Mouse (Mus musculus) intestine, postnatal 0 days (tissue): ENCODE measurements around the gene Zfp316. TPM values are rescaled to one million over a fixed set of nuclear protein-coding genes. Genes with fewer than 3 reads are reported as not detected.

Experiments used
- ATAC-seq: fragments of 200-750 bp; cut with Nextera tagmentation; 2 replicates; pipeline ENCODE4 v1.8.0; 2017; ENCODE audit warnings: mild to moderate bottlenecking, moderate TSS enrichment, moderate library complexity
- H3K27ac ChIP-seq: fragments of 300-500 bp; sonication (generic); 2 replicates; pipeline ENCODE4 v1.5.1; 2014; ENCODE audit warnings: mild to moderate bottlenecking, low read depth, low read length, moderate library complexity
- H3K27me3 ChIP-seq: fragments of 300-500 bp; sonication (generic); replicated peaks from 2 replicates; pipeline ENCODE4 v1.6.1; 2014; ENCODE audit warnings: low read length, mixed read lengths; ENCODE audit not compliant: control insufficient read depth, insufficient read depth
- H3K36me3 ChIP-seq: fragments of 300-500 bp; sonication (generic); 2 replicates; pipeline ENCODE4 v1.6.1; 2014; ENCODE audit warnings: mild to moderate bottlenecking, moderate library complexity; ENCODE audit not compliant: control insufficient read depth, insufficient read depth
- H3K4me1 ChIP-seq: fragments of 300-500 bp; sonication (generic); replicated peaks from 2 replicates; pipeline ENCODE4 v1.6.1; 2014; ENCODE audit warnings: antibody characterized with exemption, low read length, mixed read lengths; ENCODE audit not compliant: control insufficient read depth, insufficient read depth
- H3K4me2 ChIP-seq: fragments of 300-500 bp; sonication (generic); replicated peaks from 2 replicates; pipeline ENCODE4 v1.6.1; 2014; ENCODE audit warnings: low read depth, mild to moderate bottlenecking, moderate library complexity
- H3K4me3 ChIP-seq: fragments of 300-500 bp; sonication (generic); 2 replicates; pipeline ENCODE4 v1.5.1; 2014; ENCODE audit warnings: low read depth, low read length
- H3K9ac ChIP-seq: fragments of 300-500 bp; sonication (generic); 2 replicates; pipeline ENCODE4 v1.6.1; 2014; ENCODE audit warnings: mild to moderate bottlenecking, low read depth, low read length
- H3K9me3 ChIP-seq: fragments of 300-500 bp; sonication (generic); 2 replicates; pipeline ENCODE4 v1.6.1; 2016; ENCODE audit warnings: mixed run types; ENCODE audit not compliant: control insufficient read depth
- CTCF ChIP-seq: sonication (generic); IDR thresholded peaks from 2 replicates; pipeline ENCODE4 v1.5.1; 2016; ENCODE audit warnings: low read depth, mild to moderate bottlenecking, control low read depth, antibody characterized with exemption, moderate library complexity
- WGBS: fragments of 180-500 bp; shearing (Covaris S2); extraction: QIAGEN DNeasy Blood & Tissue Kit; methylation state at CpG from one replicate; pipeline ENCODE4 v1.1.7; 2014; 5-methylcytosine and 5-hydroxymethylcytosine counted together
- polyA plus RNA-seq: library from polyadenylated mRNA; unstranded; fragments of >200 nt; fragmentation: Nextera tagmentation; extraction: Ambion mirVana; gene quantifications from 2 replicates; pipeline ENCODE4 v1.2.1, GENCODE M21; 2015

The Zfp316 gene
- polyA plus RNA-seq, 1 experiment from 2014 or later: 0.86 TPM

GRCm38 (mm10) chr5:143226790-143227189 is 43.0 kb downstream of the Zfp316 start, which contains the start of gene Spdye4a:
Gene Spdye4a, minus strand, starts transcription at chr5:143226890.
- Histone ChIP-seq H3K27ac (no peak within 1 kb of the TSS), H3K9me3 (no peaks in the 10 kb centered on the region), H3K9ac (no peak within 1 kb of the TSS), H3K4me1 (no peaks in the 10 kb centered on the region), H3K4me3 (no peak within 1 kb of the TSS), H3K27me3 (peaks cover 4% of the 10 kb centered on the region; the same call in 1 of the 2 replicates), H3K36me3 (no peaks in the 10 kb centered on the region), H3K4me2 (no peak within 1 kb of the TSS)
- no peak for TF ChIP-seq CTCF
- no peak for ATAC-seq
- 88% methylated on average over 3 of the region's 3 CpGs for WGBS

- no peak for ATAC-seq
- 70% methylated on average over 1 of the region's 1 CpGs for WGBS
- Histone ChIP-seq H3K9me3 (no peaks in the 10 kb centered on the region), H3K27ac (no peak overlapping the region), H3K27me3 (peaks cover 21% of the 10 kb centered on the region), H3K4me2 (no peak overlapping the region), H3K36me3 (no peaks in the 10 kb centered on the region), H3K4me1 (no peaks in the 10 kb centered on the region), H3K4me3 (no peak overlapping the region), H3K9ac (no peak overlapping the region)
- no peak for TF ChIP-seq CTCF
Observed at GRCm38 (mm10) chr5:143222287-143222686, 47.5 kb downstream of the Zfp316 start.

- no peaks in the 10 kb centered on the region for H3K36me3 ChIP-seq
- no peak overlapping the region for H3K4me2 ChIP-seq
- no peak overlapping the region for H3K4me3 ChIP-seq
- no peaks in the 10 kb centered on the region for H3K4me1 ChIP-seq
- TF ChIP-seq CTCF: no peak
- no peak for ATAC-seq
- WGBS: 74% methylated on average over 5 of the region's 5 CpGs
- H3K27ac ChIP-seq: no peak overlapping the region
- H3K9me3 ChIP-seq: no peaks in the 10 kb centered on the region
- H3K9ac ChIP-seq: no peak overlapping the region
- H3K27me3 ChIP-seq: peaks cover 21% of the 10 kb centered on the region
Observed at GRCm38 (mm10) chr5:143220996-143221395, 48.8 kb downstream of the Zfp316 start.

GRCm38 (mm10) chr5:143213832-143214231 is 56.0 kb downstream of the Zfp316 start:
- H3K36me3 ChIP-seq: no peaks in the 10 kb centered on the region
- no peak overlapping the region for H3K4me2 ChIP-seq
- H3K27me3 ChIP-seq: peaks cover 39% of the 10 kb centered on the region
- no peak overlapping the region for H3K9ac ChIP-seq
- no peak for TF ChIP-seq CTCF
- H3K27ac ChIP-seq: no peak overlapping the region
- peak; percentile 84 for ATAC-seq
- H3K4me1 ChIP-seq: no peaks in the 10 kb centered on the region
- WGBS: 30% methylated on average over 2 of the region's 2 CpGs
- H3K9me3 ChIP-seq: no peaks in the 10 kb centered on the region; the same call in 1 of the 2 replicates
- no peak overlapping the region for H3K4me3 ChIP-seq

DNA sequence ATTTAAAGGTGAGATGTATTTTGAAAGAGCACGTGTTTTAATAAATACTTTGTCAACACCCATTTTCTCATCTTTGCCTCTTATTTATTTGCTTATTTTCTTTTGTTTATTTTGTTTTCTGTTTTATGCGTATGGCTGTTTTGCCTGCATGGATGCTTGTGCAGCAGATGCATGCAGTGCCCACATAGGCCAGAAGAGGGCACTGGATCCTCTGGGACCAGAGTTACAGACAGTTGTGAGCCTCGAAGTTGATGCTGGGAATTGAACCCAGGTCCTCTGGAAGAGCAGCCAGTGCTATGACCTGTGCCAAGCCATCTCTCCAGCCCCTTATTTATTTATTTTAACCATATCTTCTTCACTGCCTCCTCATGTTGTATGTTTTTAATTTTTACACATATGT is 64.8 kb downstream of the Zfp316 start:
- 67% methylated on average over 3 of the region's 3 CpGs for WGBS
- Histone ChIP-seq H3K27ac (no peak overlapping the region), H3K4me3 (no peak overlapping the region), H3K9ac (no peak overlapping the region), H3K36me3 (no peaks in the 10 kb centered on the region), H3K4me2 (no peak overlapping the region), H3K9me3 (no peaks in the 10 kb centered on the region; the same call in 1 of the 2 replicates), H3K4me1 (no peaks in the 10 kb centered on the region), H3K27me3 (0 out of 2 replicates have a peak, but pooled peaks cover 4% of the 10 kb centered on the region)
- TF ChIP-seq CTCF: peak; percentile 44; the same call in 1 of the 2 replicates
- no peak for ATAC-seq

Other genes with a start within 250 kb of the Zfp316 start
- gene Rnf216, start 157.0 kb downstream of the Zfp316 start, polyA plus RNA-seq: 16.9 and 20.6 TPM in 2 replicates
- gene Olfr718-ps1, start 122.4 kb downstream of the Zfp316 start, polyA plus RNA-seq: 0.23 and 0.26 TPM in 2 replicates
- 2.5 and 2.9 TPM in 2 replicates for gene Rbak, start 89.2 kb downstream of the Zfp316 start, polyA plus RNA-seq
- not detected in 2 replicates for gene Spdye4b, start 89.0 kb downstream of the Zfp316 start, polyA plus RNA-seq
- not detected in 2 replicates for gene Spdye4a, start 43.1 kb downstream of the Zfp316 start, polyA plus RNA-seq
- 2.1 and 2.7 TPM in 2 replicates for gene Zfp12, start 34.9 kb downstream of the Zfp316 start, polyA plus RNA-seq
- gene Zfp853, start 23.6 kb upstream of the Zfp316 start, polyA plus RNA-seq: not detected in 2 replicates
- gene E130309D02Rik, start 45.3 kb upstream of the Zfp316 start, polyA plus RNA-seq: 14.7 and 14.9 TPM in 2 replicates
- gene Zdhhc4, start 59.2 kb upstream of the Zfp316 start, polyA plus RNA-seq: 46.5 and 52.4 TPM in 2 replicates
- 0.04 and 0.10 TPM in 2 replicates for gene Grid2ip, start 87.3 kb upstream of the Zfp316 start, polyA plus RNA-seq
- 429 and 451 TPM in 2 replicates for gene Kdelr2, start 133.8 kb upstream of the Zfp316 start, polyA plus RNA-seq
- gene Daglb, start 194.6 kb upstream of the Zfp316 start, polyA plus RNA-seq: 10.6 and 11.4 TPM in 2 replicates